Mouse (Mus musculus): ENCODE measurements around the gene Mrgbp. TPM values are rescaled to one million over a fixed set of nuclear protein-coding genes. Genes with fewer than 3 reads are reported as not detected.
A peak's percentile ranks its signal among the peaks of the same experiment; 100 is the strongest.

The Mrgbp gene
- total RNA-seq, 1 experiment from 2014 or later, result 40.0 TPM

GRCm38 (mm10) chr2:180583154-180583507 is 2.0 kb downstream of the Mrgbp start:
- ATAC-seq (replicated peaks; ENCODE audit: insufficient number of reproducible peaks, low FRiP score, low TSS enrichment, poor library complexity, severe bottlenecking), result no peak

DNA sequence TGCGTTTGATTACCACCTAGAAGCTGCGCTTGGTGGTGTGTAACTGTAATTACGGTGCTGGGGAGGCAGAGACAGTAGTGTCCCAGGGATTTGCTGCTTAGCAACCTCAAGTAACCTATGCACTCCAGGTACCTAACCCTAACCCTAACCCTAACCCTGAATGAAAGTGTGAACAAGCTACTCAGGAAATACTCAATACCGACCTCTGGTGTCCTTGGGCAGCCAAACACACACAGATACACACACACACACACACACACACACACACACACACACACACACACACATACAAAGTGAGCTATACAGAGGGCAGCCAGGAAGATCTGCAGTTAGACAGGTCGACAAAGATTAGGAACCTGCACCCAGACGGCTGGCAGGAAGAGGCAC is 7.6 kb downstream of the Mrgbp start:
- 0 out of 2 replicates have a peak, but pooled peaks have one; percentile 7 for ATAC-seq (replicated peaks; ENCODE audit: insufficient number of reproducible peaks, low FRiP score, low TSS enrichment, poor library complexity, severe bottlenecking)

DNA sequence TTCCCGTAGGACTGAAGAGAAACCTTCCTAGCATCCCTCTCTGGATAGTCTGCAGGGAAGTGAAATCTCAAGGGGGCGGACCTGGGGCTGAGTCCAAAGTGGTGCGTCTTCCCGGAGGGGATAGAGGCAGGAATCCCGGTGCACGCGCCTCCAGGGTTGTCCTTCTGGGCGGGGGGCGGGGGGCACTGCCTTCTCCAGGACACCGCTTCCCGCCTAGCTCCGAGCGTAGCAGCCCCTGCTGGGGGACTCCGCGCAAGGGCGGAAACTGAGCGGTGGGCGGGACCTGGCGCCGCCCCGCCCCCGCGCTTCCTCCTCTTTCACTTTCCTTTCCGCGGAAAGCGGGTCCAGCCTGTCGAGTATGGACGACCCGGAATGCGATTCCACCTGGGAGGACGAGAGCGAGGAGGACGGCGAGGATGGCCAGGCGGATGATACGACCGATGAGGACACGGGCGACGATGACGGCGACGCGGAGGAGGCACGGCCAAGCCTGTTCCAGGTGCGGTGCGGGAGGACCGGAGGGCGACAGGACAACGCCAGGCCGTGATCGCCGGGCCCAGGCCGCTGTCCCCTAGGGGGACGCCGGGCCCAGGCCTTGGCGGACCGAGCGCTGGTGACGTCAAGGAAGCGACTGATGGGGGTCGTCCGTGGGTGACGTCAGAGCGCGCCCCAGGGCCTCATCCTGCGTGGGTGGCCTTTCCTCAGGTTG is 8.2 kb downstream of the Mrgbp start, which contains the start of gene Ogfr:
TSS of gene Ogfr (plus strand) at position 123 of the 709 bp plus-strand sequence.
- peak; percentile 53 for ATAC-seq (replicated peaks; ENCODE audit: insufficient number of reproducible peaks, low FRiP score, low TSS enrichment, poor library complexity, severe bottlenecking)

DNA sequence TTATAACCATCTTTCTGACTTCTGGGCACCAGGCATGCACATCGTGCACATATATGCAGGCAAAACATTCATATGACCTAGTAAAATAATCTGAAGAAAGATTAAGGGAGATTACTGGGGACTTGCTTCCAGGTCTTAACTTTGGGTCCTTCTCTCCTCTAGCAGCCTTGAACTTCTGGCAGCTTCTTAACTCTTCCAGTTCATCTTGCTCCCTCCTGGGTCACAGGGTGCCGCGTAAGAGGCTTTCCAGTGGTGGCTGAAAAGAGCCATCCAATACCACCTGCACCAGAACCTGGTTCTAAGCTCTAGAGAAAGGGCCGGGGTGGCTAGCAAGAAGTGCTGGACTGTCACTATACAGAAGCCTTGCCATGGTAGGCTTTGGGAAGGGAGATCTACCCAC is 16.4 kb downstream of the Mrgbp start, which contains the start of gene Col9a3:
TSS of gene Col9a3 (plus strand) at position 301 of the 400 bp plus-strand sequence.
- ATAC-seq (replicated peaks; ENCODE audit: insufficient number of reproducible peaks, low FRiP score, low TSS enrichment, poor library complexity, severe bottlenecking), result no peak

GRCm38 (mm10) chr2:180598157-180598705 is 17.1 kb downstream of the Mrgbp start:
- no peak for ATAC-seq (replicated peaks; ENCODE audit: insufficient number of reproducible peaks, low FRiP score, low TSS enrichment, poor library complexity, severe bottlenecking)

GRCm38 (mm10) chr2:180600569-180601021 is 19.5 kb downstream of the Mrgbp start:
- ATAC-seq (replicated peaks; ENCODE audit: insufficient number of reproducible peaks, low FRiP score, low TSS enrichment, poor library complexity, severe bottlenecking), result no peak

GRCm38 (mm10) chr2:180604781-180605180 is 23.7 kb downstream of the Mrgbp start:
- no peak for ATAC-seq (replicated peaks; ENCODE audit: insufficient number of reproducible peaks, low FRiP score, low TSS enrichment, poor library complexity, severe bottlenecking)

- ATAC-seq (replicated peaks; ENCODE audit: insufficient number of reproducible peaks, low FRiP score, low TSS enrichment, poor library complexity, severe bottlenecking), result no peak
These were observed 29.2 kb downstream of the Mrgbp start for GRCm38 (mm10) chr2:180610283-180610682.

- ATAC-seq (replicated peaks; ENCODE audit: insufficient number of reproducible peaks, low FRiP score, low TSS enrichment, poor library complexity, severe bottlenecking), result no peak
These were observed 30.8 kb downstream of the Mrgbp start for GRCm38 (mm10) chr2:180611882-180612281.

Other genes with a start within 250 kb of the Mrgbp start
- gene Gata5, start 246.6 kb upstream of the Mrgbp start, total RNA-seq (2017), result not detected in 3 replicates
- 0.43 to 3.4 TPM (median 1.7 TPM) in 3 replicates for gene Slco4a1, start 125.1 kb upstream of the Mrgbp start, total RNA-seq (2017)
- not detected in 3 replicates for gene Ntsr1, start 81.3 kb upstream of the Mrgbp start, total RNA-seq (2017)
- gene Ogfr, start 7.9 kb downstream of the Mrgbp start, total RNA-seq (2017), result 79.4 to 106 TPM (median 80.2 TPM) in 3 replicates
- gene Col9a3, start 16.5 kb downstream of the Mrgbp start, total RNA-seq (2017), result 0.95 to 4.8 TPM (median 2.3 TPM) in 3 replicates
- gene Tcfl5, start 61.4 kb downstream of the Mrgbp start, total RNA-seq (2017), result 0.38 to 1.8 TPM in 2 of 3 replicates, not detected in the other
- 58.9 to 107 TPM (median 65.1 TPM) in 3 replicates for gene Dido1, start 128.7 kb downstream of the Mrgbp start, total RNA-seq (2017)
- gene Gid8, start 128.8 kb downstream of the Mrgbp start, total RNA-seq (2017), result 46.5 to 53.9 TPM (median 52.1 TPM) in 3 replicates
- 1.8 to 5.2 TPM (median 1.9 TPM) in 3 replicates for gene Slc17a9, start 144.0 kb downstream of the Mrgbp start, total RNA-seq (2017)
- not detected in 3 replicates for gene Bhlhe23, start 195.6 kb downstream of the Mrgbp start, total RNA-seq (2017)

All from monocyte, adult 5-6 weeks (primary cell).